Mouse (Mus musculus) ES-Bruce4 (cell line): ENCODE measurements at regions not wholly inside any gene's neighbourhood (a gene's known extent, or its start where the extent isn't known, plus 50 kb on each side); places are given as distances from the start of the nearest gene placed in this dataset.

Experiments
- CTCF ChIP-seq: IDR thresholded peaks from one replicate; pipeline ENCODE4 v1.8.1; 2011; ENCODE audit warnings: low read depth, low read length
- EP300 ChIP-seq: IDR thresholded peaks from 2 replicates; pipeline ENCODE4 v1.6.1; 2011; ENCODE audit warnings: low read depth, low read length; ENCODE audit not compliant: insufficient read depth
- POLR2A ChIP-seq: IDR thresholded peaks from one replicate; pipeline ENCODE4 v1.8.1; 2011; ENCODE audit warnings: low read length; ENCODE audit not compliant: insufficient read depth

DNA sequence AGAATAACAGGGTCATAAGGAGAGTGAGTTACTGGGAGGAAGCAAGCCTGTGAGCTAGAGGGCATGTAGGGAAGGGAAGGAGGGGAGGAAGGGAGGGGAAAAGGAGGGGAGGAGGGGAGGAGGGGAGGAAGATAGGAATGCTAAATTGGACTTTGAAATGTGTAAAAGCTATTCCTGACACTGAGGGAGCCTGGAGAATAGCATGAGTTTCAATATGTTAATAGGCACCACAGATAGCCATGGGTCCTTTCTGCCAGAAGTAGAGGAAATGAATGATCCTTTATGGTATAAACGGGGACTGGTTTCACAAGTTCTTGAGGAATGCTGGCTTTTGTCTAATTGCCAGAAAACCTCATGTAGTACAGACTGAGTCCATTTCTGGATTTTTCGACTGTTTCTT, 420.4 kb upstream of the Irak1bp1 start:
- TF ChIP-seq CTCF (no peak), POLR2A (no peak), EP300 (no peak)
